Mouse (Mus musculus) myocyte (in vitro differentiated cells): ENCODE measurements around the gene Rela. TPM values are rescaled to one million over a fixed set of nuclear protein-coding genes. Genes with fewer than 3 reads are reported as not detected.

ENCODE experiments used
- H3K27me3 ChIP-seq: one replicate; pipeline ENCODE4 v1.6.1; 2011; ENCODE audit not compliant: control insufficient read depth, insufficient read depth, insufficient read length
- H3K36me3 ChIP-seq: one replicate; pipeline ENCODE4 v1.6.1; 2011; ENCODE audit not compliant: control insufficient read depth, insufficient read depth
- H3K4me2 ChIP-seq: one replicate; pipeline ENCODE4 v1.6.1; 2011; ENCODE audit warnings: low read depth, control low read depth
- H3K4me3 ChIP-seq: one replicate; pipeline ENCODE4 v1.5.1; 2011; ENCODE audit warnings: mild to moderate bottlenecking, control low read depth, moderate library complexity
- H3K79me2 ChIP-seq: one replicate; pipeline ENCODE4 v1.6.1; 2011; ENCODE audit not compliant: control insufficient read depth, insufficient read depth
- H3ac ChIP-seq: one replicate; pipeline ENCODE4 v1.6.1; 2011; ENCODE audit not compliant: control insufficient read depth, insufficient read length
- CEBPB ChIP-seq: IDR thresholded peaks from 2 replicates; pipeline ENCODE4 v1.6.1; 2011; ENCODE audit warnings: mild to moderate bottlenecking, moderate library complexity; ENCODE audit not compliant: poor library complexity, insufficient read depth, severe bottlenecking
- E2F4 ChIP-seq: IDR thresholded peaks from one replicate; pipeline ENCODE4 v1.6.1; 2011; ENCODE audit warnings: mild to moderate bottlenecking, control low read depth, moderate library complexity; ENCODE audit not compliant: insufficient read depth
- MAX ChIP-seq: IDR thresholded peaks from one replicate; pipeline ENCODE4 v1.6.1; 2011; ENCODE audit warnings: low read depth, mild to moderate bottlenecking, control low read depth
- MYOD1 ChIP-seq, 3 experiments: IDR thresholded peaks; one replicate each; pipeline ENCODE4 v1.6.1; 2011; ENCODE audit warnings: control low read depth in 2 of 3, low read depth in 2 of 3, mild to moderate bottlenecking in 2 of 3, moderate library complexity in 1 of 3; ENCODE audit not compliant: insufficient read length in 2 of 3, control insufficient read depth in 1 of 3
- MYOG ChIP-seq, 3 experiments: IDR thresholded peaks; one replicate each; pipeline ENCODE4 v1.6.1; 2011; ENCODE audit warnings: control low read depth in 2 of 3, low read depth in 2 of 3, mild to moderate bottlenecking in 2 of 3; ENCODE audit not compliant: insufficient read length in 2 of 3, control insufficient read depth in 1 of 3, insufficient read depth in 1 of 3
- POLR2A ChIP-seq: IDR thresholded peaks from one replicate; pipeline ENCODE4 v1.6.1; 2011; ENCODE audit warnings: low read depth, mild to moderate bottlenecking, control low read depth, moderate library complexity; ENCODE audit not compliant: insufficient read length
- POLR2AphosphoS2 ChIP-seq: IDR thresholded peaks from one replicate; pipeline ENCODE4 v1.6.1; 2011; ENCODE audit warnings: low read depth, control low read depth; ENCODE audit not compliant: insufficient read length
- REST ChIP-seq: IDR thresholded peaks from one replicate; pipeline ENCODE4 v1.6.1; 2011; ENCODE audit warnings: mild to moderate bottlenecking, control low read depth, moderate library complexity; ENCODE audit not compliant: insufficient read depth, insufficient read length
- SRF ChIP-seq: IDR thresholded peaks from one replicate; pipeline ENCODE4 v1.6.1; 2011; ENCODE audit warnings: low read depth; ENCODE audit not compliant: control insufficient read depth, insufficient read length
- TCF12 ChIP-seq: IDR thresholded peaks from one replicate; pipeline ENCODE4 v1.6.1; 2011; ENCODE audit warnings: mild to moderate bottlenecking, control low read depth; ENCODE audit not compliant: poor library complexity, insufficient read depth, severe bottlenecking
- TCF3 ChIP-seq: IDR thresholded peaks from one replicate; pipeline ENCODE4 v1.6.1; 2011; ENCODE audit warnings: low read depth, control low read depth; ENCODE audit not compliant: insufficient read length
- USF1 ChIP-seq: IDR thresholded peaks from one replicate; pipeline ENCODE4 v1.6.1; 2011; ENCODE audit warnings: low read depth, mild to moderate bottlenecking, control low read depth, moderate library complexity
- polyA plus RNA-seq: library from polyadenylated mRNA; unstranded; fragments of >200 nt; fragmentation: generic; extraction: Trizol; gene quantifications from one replicate; pipeline ENCODE4 v1.2.1, GENCODE M21; 2012; ENCODE audit warnings: missing spikeins

Gene Rela
- polyA plus RNA-seq, 1 experiment, result 58.0 TPM

DNA sequence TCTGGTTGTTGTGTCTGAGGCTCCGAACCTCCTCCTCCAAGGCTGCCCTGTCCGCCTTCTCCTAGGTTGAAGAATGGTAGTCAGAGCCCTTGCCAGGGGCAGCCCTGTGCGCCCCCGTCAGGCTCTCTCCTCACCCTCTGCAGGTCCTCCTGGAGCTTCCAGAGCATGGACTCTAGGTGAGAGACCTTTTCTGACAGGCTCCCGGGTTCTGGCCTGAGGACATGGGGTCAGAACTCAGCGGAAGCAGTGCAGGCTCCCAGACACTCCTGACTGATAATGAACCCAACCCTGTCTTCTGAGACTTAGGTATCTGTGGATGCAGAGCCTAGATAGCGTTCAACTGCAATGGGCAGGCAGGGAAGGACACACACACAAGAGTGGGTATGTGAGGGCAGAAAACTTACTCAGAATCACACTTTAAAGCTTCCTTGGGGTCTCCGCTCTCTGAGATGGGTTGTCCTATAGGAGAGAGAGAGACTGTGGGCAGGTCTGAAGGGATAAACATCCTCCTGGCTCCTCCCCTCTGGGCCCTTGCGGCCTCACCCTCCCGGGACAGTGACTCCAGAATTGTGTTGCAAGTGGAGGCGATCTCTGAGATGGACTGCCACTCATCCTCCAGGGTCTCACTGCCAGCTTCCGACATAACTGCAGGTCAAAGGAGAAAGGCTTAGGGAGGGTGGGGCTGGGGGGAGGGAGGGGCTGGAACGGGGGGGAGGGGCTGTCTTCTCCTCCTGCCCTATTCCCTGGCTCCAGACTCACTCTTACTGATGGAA, 14.4 kb downstream of the Rela start:
- Histone ChIP-seq H3K4me3 (no peak overlapping the region), H3K79me2 (no peaks in the 10 kb centered on the region), H3K27me3 (no peaks in the 10 kb centered on the region), H3ac (no peak overlapping the region), H3K4me2 (no peak overlapping the region), H3K36me3 (peaks cover 6% of the 10 kb centered on the region)
- no peak for TF ChIP-seq MYOG (IDR thresholded peaks at IDR 0.05; ENCODE audit: control insufficient read depth in 1 of 3, insufficient read depth in 1 of 3, insufficient read length in 2 of 3, low read depth in 2 of 3)
- no peak for TF ChIP-seq E2F4
- TF ChIP-seq POLR2AphosphoS2, result no peak
- no peak for TF ChIP-seq TCF12
- no peak for TF ChIP-seq REST
- TF ChIP-seq CEBPB, result no peak
- no peak for TF ChIP-seq MAX
- TF ChIP-seq SRF, result no peak
- no peak for TF ChIP-seq POLR2A
- TF ChIP-seq USF1, result no peak
- no peak for TF ChIP-seq MYOD1 (IDR thresholded peaks at IDR 0.05; ENCODE audit: control insufficient read depth in 1 of 3, insufficient read length in 2 of 3, low read depth in 2 of 3)
- TF ChIP-seq TCF3, result no peak

DNA sequence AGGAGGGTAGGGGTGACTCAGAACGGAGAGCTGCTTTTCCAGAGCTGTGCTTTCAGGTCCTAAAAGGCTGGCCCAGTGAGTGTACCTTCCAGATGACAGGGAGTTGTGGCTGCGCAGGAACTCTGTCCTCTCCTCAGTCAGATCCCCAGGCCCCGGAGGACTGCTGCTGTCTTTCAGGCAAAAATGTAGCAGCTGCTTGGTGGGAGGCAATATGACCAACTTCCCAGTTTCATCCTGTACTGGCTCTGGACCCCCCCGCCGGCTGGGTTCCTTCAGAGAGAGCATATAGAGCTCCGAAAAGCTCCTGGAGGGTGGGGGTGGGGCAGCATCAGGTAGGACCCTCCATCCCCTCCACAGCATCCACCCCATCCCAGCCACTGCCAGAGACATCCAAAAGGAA, 15.3 kb downstream of the Rela start:
- H3K36me3 ChIP-seq, result peaks cover under 1% of the 10 kb centered on the region
- no peak for TF ChIP-seq TCF12
- no peak for TF ChIP-seq SRF
- no peak for TF ChIP-seq CEBPB
- no peak for TF ChIP-seq POLR2A
- no peak for TF ChIP-seq MYOG (IDR thresholded peaks at IDR 0.05; ENCODE audit: control insufficient read depth in 1 of 3, insufficient read depth in 1 of 3, insufficient read length in 2 of 3, low read depth in 2 of 3)
- no peak for TF ChIP-seq POLR2AphosphoS2
- TF ChIP-seq MYOD1 (IDR thresholded peaks at IDR 0.05; ENCODE audit: control insufficient read depth in 1 of 3, insufficient read length in 2 of 3, low read depth in 2 of 3), result no peak
- no peak for TF ChIP-seq TCF3
- TF ChIP-seq USF1, result no peak
- no peak for TF ChIP-seq E2F4
- no peak for TF ChIP-seq REST
- TF ChIP-seq MAX, result no peak

GRCm38 (mm10) chr19:5653969-5654719, 16.9 kb downstream of the Rela start:
- no peak overlapping the region for H3K4me3 ChIP-seq

More for the DNA sequence above, 15.3 kb downstream of the Rela start:
- H3K4me2 ChIP-seq, result no peak overlapping the region
- no peak overlapping the region for H3ac ChIP-seq
- H3K27me3 ChIP-seq, result no peaks in the 10 kb centered on the region
- H3K4me3 ChIP-seq, result no peak overlapping the region
- H3K79me2 ChIP-seq, result no peaks in the 10 kb centered on the region

GRCm38 (mm10) chr19:5654720-5655298, 17.5 kb downstream of the Rela start:
- no peaks in the 10 kb centered on the region for H3K36me3 ChIP-seq
- no peaks in the 10 kb centered on the region for H3K79me2 ChIP-seq
- H3ac ChIP-seq, result no peak overlapping the region
- H3K27me3 ChIP-seq, result no peaks in the 10 kb centered on the region
- H3K4me3 ChIP-seq, result no peak overlapping the region
- no peak overlapping the region for H3K4me2 ChIP-seq
- TF ChIP-seq E2F4 (no peak), MAX (no peak), REST (no peak), TCF3 (no peak), MYOG (IDR thresholded peaks at IDR 0.05; ENCODE audit: control insufficient read depth in 1 of 3, insufficient read depth in 1 of 3, insufficient read length in 2 of 3, low read depth in 2 of 3) (no peak)

More at GRCm38 (mm10) chr19:5653969-5654719, 16.9 kb downstream of the Rela start:
- Histone ChIP-seq H3K79me2 (no peaks in the 10 kb centered on the region), H3K27me3 (no peaks in the 10 kb centered on the region), H3K4me2 (no peak overlapping the region), H3K36me3 (no peaks in the 10 kb centered on the region), H3ac (no peak overlapping the region)
- no peak for TF ChIP-seq REST
- TF ChIP-seq POLR2AphosphoS2, result no peak
- no peak for TF ChIP-seq MAX
- no peak for TF ChIP-seq USF1
- no peak for TF ChIP-seq TCF3
- no peak for TF ChIP-seq E2F4
- TF ChIP-seq SRF, result no peak
- TF ChIP-seq POLR2A, result no peak
- no peak for TF ChIP-seq CEBPB
- TF ChIP-seq TCF12, result no peak
- no peak for TF ChIP-seq MYOG (IDR thresholded peaks at IDR 0.05; ENCODE audit: control insufficient read depth in 1 of 3, insufficient read depth in 1 of 3, insufficient read length in 2 of 3, low read depth in 2 of 3)
